Mouse (Mus musculus) v-Abl transformed pro-B cells (cell line): Measurements from ENCODE around the gene Rmnd5b.
"Not testable (repeated sequence)": the region's sequence is repeated elsewhere in the genome, so short reads cannot be mapped to it uniquely, and the experiment has no call there.

Experiments used
- in situ Hi-C, 2 experiments: fragments of 400-800 bp; cut with MboI; formaldehyde crosslinking; loops; one replicate each; pipeline ENCODE4 v1.15.1; 2025; ENCODE audit not compliant: unreplicated experiment in 2 of 2

Rmnd5b gene

GRCm38 (mm10) chr11:51650691-51651515, 15.2 kb upstream of the Rmnd5b start, which contains the start of the genes N4bp3 and D930048N14Rik:
N4bp3 (minus strand) TSS chr11:51650842.
D930048N14Rik (plus strand) TSS chr11:51650954.
- in situ Hi-C loops: loop anchor here (5.0 kb wide), 1 partner anchor 34 kb away; the partner anchor contains the start of gene Nhp2 (in 2 of the 2)

- in situ Hi-C loops: loop anchor here (5.0 kb wide), 1 partner anchor 33 kb away; the partner anchor contains the start of gene Nhp2 (in 2 of the 2)
These were observed 14.6 kb upstream of the Rmnd5b start for GRCm38 (mm10) chr11:51650261-51650660.

GRCm38 (mm10) chr11:51649889-51650199, 14.1 kb upstream of the Rmnd5b start:
- in situ Hi-C loops: loop anchor here (5.0 kb wide), 1 partner anchor 33 kb away; the partner anchor contains the start of gene Nhp2 (in 2 of the 2)

- in situ Hi-C loops: no loop called here
These were observed 13.6 kb upstream of the Rmnd5b start for GRCm38 (mm10) chr11:51649111-51649888.

GRCm38 (mm10) chr11:51648566-51648965, 12.9 kb upstream of the Rmnd5b start:
- in situ Hi-C loops: no loop called here

GRCm38 (mm10) chr11:51646751-51647667, 11.3 kb upstream of the Rmnd5b start:
- in situ Hi-C loops: no loop called here

- in situ Hi-C loops: no loop called here
These were observed 10.5 kb upstream of the Rmnd5b start for GRCm38 (mm10) chr11:51646245-51646644.

GRCm38 (mm10) chr11:51645293-51645692, 9.6 kb upstream of the Rmnd5b start:
- in situ Hi-C loops: no loop called here

- in situ Hi-C loops: no loop called here
These were observed 8.5 kb upstream of the Rmnd5b start for GRCm38 (mm10) chr11:51644217-51644616.

- in situ Hi-C loops: no loop called here
These were observed 8.1 kb upstream of the Rmnd5b start for GRCm38 (mm10) chr11:51643761-51644160.

- in situ Hi-C loops: no loop called here
These were observed 7.5 kb upstream of the Rmnd5b start for GRCm38 (mm10) chr11:51643202-51643601.

GRCm38 (mm10) chr11:51640748-51641147, 5.1 kb upstream of the Rmnd5b start:
- in situ Hi-C loops: no loop called here

GRCm38 (mm10) chr11:51638497-51638896, 2.8 kb upstream of the Rmnd5b start:
- in situ Hi-C loops: no loop called here

- in situ Hi-C loops: no loop called here
These were observed 2.3 kb upstream of the Rmnd5b start for GRCm38 (mm10) chr11:51637971-51638414.

- in situ Hi-C loops: no loop called here
These were observed 608 bp upstream of the Rmnd5b start for GRCm38 (mm10) chr11:51636323-51636684.

GRCm38 (mm10) chr11:51635127-51635524, 570 bp downstream of the Rmnd5b start:
- in situ Hi-C loops: no loop called here

- in situ Hi-C loops: no loop called here
These were observed 2.0 kb downstream of the Rmnd5b start for GRCm38 (mm10) chr11:51633721-51634120.

- in situ Hi-C loops: not testable (repeated sequence)
These were observed 2.5 kb downstream of the Rmnd5b start for GRCm38 (mm10) chr11:51633200-51633599.

GRCm38 (mm10) chr11:51632130-51632753, 3.5 kb downstream of the Rmnd5b start:
- in situ Hi-C loops: no loop called here
